Mouse (Mus musculus): ENCODE results near the gene Adamts13.

GRCm38 (mm10) chr2:26951346-26951905, 21.8 kb upstream of the Adamts13 start:
- TF ChIP-seq CHD2 (IDR thresholded peaks at IDR 0.05; ENCODE audit: low read depth, low read length): no peak
- TF ChIP-seq HCFC1 (IDR thresholded peaks at IDR 0.05; ENCODE audit: borderline replicate concordance, insufficient read depth, low read length): no peak
- TF ChIP-seq MAFK (IDR thresholded peaks at IDR 0.05; ENCODE audit: insufficient read depth, low read depth, low read length): no peak
- no peak for TF ChIP-seq ZC3H11A (IDR thresholded peaks at IDR 0.05; ENCODE audit: borderline replicate concordance, low read depth, low read length)
- no peak for TF ChIP-seq ZNF384 (IDR thresholded peaks at IDR 0.05; ENCODE audit: low read depth, low read length)

All from ES-E14 (cell line).